Mouse (Mus musculus) layer of hippocampus, adult 11-12 months (tissue): ENCODE measurements at regions not wholly inside any gene's neighbourhood (a gene's known extent, or its start where the extent isn't known, plus 50 kb on each side); places are given as distances from the start of the nearest gene placed in this dataset.
A peak's percentile ranks its signal among the peaks of the same experiment; 100 is the strongest.

Experiments used
- DNase-seq: peaks from one replicate; pipeline ENCODE4 v3.0.0; 2022; ENCODE audit warnings: low spot score

DNA sequence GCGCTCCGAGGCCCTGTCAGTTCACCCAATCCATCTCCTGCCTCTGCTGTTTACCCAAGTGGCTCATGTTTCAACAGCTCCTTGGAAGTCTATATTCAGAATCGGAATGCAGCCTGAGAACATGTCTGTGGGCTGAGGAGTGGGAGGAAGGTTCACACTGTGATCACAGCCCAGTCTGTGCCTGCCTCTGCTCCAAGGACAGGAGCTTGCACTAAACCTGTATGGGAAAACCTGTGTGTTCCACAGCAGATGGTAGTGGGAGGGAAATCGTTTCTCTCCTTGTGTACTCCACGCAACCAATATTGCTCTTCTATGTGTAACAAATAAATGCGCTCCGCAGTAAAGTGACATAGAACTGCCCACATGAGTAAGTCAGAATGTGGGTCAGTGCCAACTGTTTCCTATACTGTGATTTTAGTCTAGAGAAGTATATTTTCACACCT is 514.0 kb upstream of the Epha7 start:
- peak; percentile 85 for DNase-seq

- no peak for DNase-seq
Measured at GRCm38 (mm10) chr4:28300018-28300440, 512.9 kb upstream of the Epha7 start.

- peak; percentile 66 for DNase-seq
Measured at GRCm38 (mm10) chr4:28301686-28302085, 511.2 kb upstream of the Epha7 start.

DNA sequence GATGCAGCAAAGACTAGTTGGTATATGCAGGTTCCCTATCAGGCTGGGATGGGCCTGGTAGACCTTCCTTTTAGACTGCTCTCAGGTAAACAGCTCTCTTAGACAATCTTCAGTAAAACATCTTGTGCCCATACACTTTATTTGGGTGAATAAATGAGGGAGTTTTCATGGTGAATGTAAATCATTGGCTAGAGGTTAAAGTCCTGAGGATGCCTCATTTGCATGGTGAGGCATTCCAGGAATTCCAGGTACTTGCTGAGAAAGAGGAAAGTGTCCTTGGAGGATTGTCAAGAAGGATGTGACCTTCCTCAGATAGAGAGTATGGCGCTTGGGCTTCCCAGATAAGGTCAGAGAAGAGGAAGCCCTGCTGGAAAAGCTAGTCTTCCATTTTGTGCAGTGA is 481.9 kb upstream of the Epha7 start:
- DNase-seq: no peak

- no peak for DNase-seq
Measured at GRCm38 (mm10) chr4:28364566-28364965, 448.4 kb upstream of the Epha7 start.

DNA sequence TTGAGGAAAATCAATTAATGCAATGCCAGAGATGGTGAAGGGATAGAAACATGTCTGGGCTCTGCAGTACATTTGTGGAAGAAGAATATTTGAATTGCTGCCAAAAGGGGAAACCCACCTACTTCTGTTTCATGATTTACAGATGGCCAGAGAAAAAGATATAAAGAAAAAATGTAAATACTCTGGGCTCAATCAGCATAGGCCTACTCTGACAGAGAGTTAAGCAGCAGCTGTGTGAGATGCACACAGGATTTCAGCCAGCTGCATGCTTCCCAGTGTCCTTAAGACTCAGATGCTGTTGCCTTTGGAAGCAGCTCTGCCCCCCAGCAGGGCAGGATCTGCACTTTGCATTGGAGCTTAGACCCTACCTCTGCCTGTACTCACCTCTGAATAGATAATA is 435.8 kb upstream of the Epha7 start:
- DNase-seq: no peak

- no peak for DNase-seq
Measured at GRCm38 (mm10) chr4:28378661-28379060, 434.3 kb upstream of the Epha7 start.

DNA sequence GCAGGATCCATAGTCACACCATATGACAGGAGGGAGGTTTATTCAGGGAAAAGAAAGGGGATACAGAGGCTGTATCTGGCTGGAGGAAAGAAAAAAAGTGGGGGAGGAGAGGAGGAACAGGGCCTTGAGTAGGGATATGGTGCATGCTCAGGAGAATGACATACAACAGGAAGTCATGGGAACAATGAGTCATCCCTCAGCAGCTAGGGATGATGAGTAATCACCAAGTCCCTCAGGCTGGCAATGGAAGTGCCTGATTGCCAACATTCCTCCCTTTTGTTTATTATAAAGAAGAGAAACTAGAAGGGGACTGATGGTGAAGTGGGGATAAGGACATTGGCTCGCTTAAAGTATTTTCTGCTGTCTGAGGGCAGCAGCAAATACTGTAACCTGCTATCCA is 388.6 kb upstream of the Epha7 start:
- DNase-seq: no peak

DNA sequence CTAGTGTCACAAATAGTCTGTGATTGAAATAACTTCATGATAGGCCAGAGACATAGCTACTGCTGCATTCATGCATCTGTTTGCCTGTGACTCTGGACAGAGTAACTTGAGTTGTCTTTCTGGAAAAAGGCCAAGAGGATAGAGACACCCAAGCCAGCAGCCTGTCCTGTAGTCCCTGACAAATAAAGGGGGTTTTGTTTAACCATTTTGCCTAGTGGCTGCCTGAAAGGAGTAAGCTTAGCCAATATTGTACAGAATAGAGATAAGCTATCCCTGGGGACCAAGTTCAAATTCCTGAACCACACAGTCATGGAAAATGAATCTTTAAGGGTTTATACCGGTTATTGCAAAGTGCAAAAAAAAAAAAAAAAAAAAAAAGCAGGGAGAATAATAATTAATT is 372.8 kb upstream of the Epha7 start:
- DNase-seq: no peak

GRCm38 (mm10) chr4:28453111-28453510 is 359.8 kb upstream of the Epha7 start:
- no peak for DNase-seq

DNA sequence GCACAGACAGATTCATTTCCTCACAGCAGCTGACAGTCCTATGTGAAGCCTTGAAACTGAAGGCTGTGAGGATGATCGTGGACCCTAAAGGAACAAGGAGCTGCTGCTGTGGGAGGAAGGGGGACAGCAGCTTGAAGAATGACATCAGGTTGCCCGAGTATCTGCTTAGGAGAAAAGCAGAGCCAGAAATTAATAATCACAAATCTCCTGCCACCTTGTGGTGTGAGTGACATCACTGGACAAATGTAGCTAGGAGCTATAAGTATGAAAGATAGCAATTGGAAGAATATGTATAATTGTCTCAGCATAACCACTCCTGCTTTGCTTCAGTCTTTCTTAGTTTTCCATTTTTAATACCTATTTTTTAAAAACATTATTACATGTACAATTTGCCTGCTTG is 356.6 kb upstream of the Epha7 start:
- DNase-seq: peak; percentile 16
